Mouse (Mus musculus): ENCODE measurements around the gene Acvr1c. TPM values are rescaled to one million over a fixed set of nuclear protein-coding genes. Genes with fewer than 3 reads are reported as not detected.

Gene Acvr1c
- polyA plus RNA-seq, 1 experiment from 2014 or later: 0.71 TPM

- Histone ChIP-seq H3K27me3 (ENCODE audit: control insufficient read depth, insufficient read depth, low read length) (no peaks in the 10 kb centered on the region), H3K4me3 (ENCODE audit: low read depth, low read length) (peak overlapping the region; percentile 49), H3K9me3 (ENCODE audit: control insufficient read depth, low read depth, low read length) (no peaks in the 10 kb centered on the region), H3K4me2 (replicated peaks; ENCODE audit: low read depth, low read length) (peak overlapping the region; percentile 97), H3K36me3 (ENCODE audit: control insufficient read depth, insufficient read depth, low read length) (no peaks in the 10 kb centered on the region), H3K4me1 (ENCODE audit: control insufficient read depth, insufficient read depth, low read length) (peaks cover 5% of the 10 kb centered on the region; the same call in 1 of the 2 replicates), H3K9ac (replicated peaks; ENCODE audit: low read depth, low read length) (0 out of 2 replicates have a peak overlapping the region, but pooled peaks have one; percentile 18), H3K27ac (ENCODE audit: low read length) (no peak overlapping the region)
- 0 out of 2 replicates have a peak, but pooled peaks have one; percentile 34 for ATAC-seq (ENCODE audit: insufficient number of reproducible peaks, insufficient read depth, low FRiP score, low read depth)
- WGBS: 13% methylated on average over 3 of the region's 3 CpGs
Observed at GRCm38 (mm10) chr2:58358132-58358460, 401 bp upstream of the Acvr1c start.

GRCm38 (mm10) chr2:58357068-58357413, 654 bp downstream of the Acvr1c start:
- peak; percentile 68; the same call in 1 of the 2 replicates for ATAC-seq (ENCODE audit: insufficient number of reproducible peaks, insufficient read depth, low FRiP score, low read depth)
- 2% methylated on average over 7 of the region's 7 CpGs for WGBS
- H3K4me1 ChIP-seq (ENCODE audit: control insufficient read depth, insufficient read depth, low read length): peaks cover 5% of the 10 kb centered on the region; the same call in 1 of the 2 replicates
- no peak overlapping the region for H3K27ac ChIP-seq (ENCODE audit: low read length)
- peak overlapping the region; percentile 49 for H3K4me3 ChIP-seq (ENCODE audit: low read depth, low read length)
- H3K4me2 ChIP-seq (replicated peaks; ENCODE audit: low read depth, low read length): peak overlapping the region; percentile 97
- H3K36me3 ChIP-seq (ENCODE audit: control insufficient read depth, insufficient read depth, low read length): no peaks in the 10 kb centered on the region
- H3K9me3 ChIP-seq (ENCODE audit: control insufficient read depth, low read depth, low read length): no peaks in the 10 kb centered on the region
- H3K9ac ChIP-seq (replicated peaks; ENCODE audit: low read depth, low read length): no peak overlapping the region
- no peaks in the 10 kb centered on the region for H3K27me3 ChIP-seq (ENCODE audit: control insufficient read depth, insufficient read depth, low read length)

GRCm38 (mm10) chr2:58354389-58354788, 3.3 kb downstream of the Acvr1c start:
- no peaks in the 10 kb centered on the region for H3K36me3 ChIP-seq (ENCODE audit: control insufficient read depth, insufficient read depth, low read length)
- no peak for ATAC-seq (ENCODE audit: insufficient number of reproducible peaks, insufficient read depth, low FRiP score, low read depth)
- H3K9me3 ChIP-seq (ENCODE audit: control insufficient read depth, low read depth, low read length): no peaks in the 10 kb centered on the region
- H3K27me3 ChIP-seq (ENCODE audit: control insufficient read depth, insufficient read depth, low read length): no peaks in the 10 kb centered on the region
- no peak overlapping the region for H3K9ac ChIP-seq (replicated peaks; ENCODE audit: low read depth, low read length)
- H3K27ac ChIP-seq (ENCODE audit: low read length): no peak overlapping the region
- H3K4me3 ChIP-seq (ENCODE audit: low read depth, low read length): no peak overlapping the region
- 91% methylated on average over 3 of the region's 3 CpGs for WGBS
- peaks cover 5% of the 10 kb centered on the region; the same call in 1 of the 2 replicates for H3K4me1 ChIP-seq (ENCODE audit: control insufficient read depth, insufficient read depth, low read length)
- no peak overlapping the region for H3K4me2 ChIP-seq (replicated peaks; ENCODE audit: low read depth, low read length)

- no peak overlapping the region for H3K4me3 ChIP-seq (ENCODE audit: low read depth, low read length)
- peaks cover 5% of the 10 kb centered on the region; the same call in 1 of the 2 replicates for H3K4me1 ChIP-seq (ENCODE audit: control insufficient read depth, insufficient read depth, low read length)
- H3K27me3 ChIP-seq (ENCODE audit: control insufficient read depth, insufficient read depth, low read length): no peaks in the 10 kb centered on the region
- WGBS: 62% methylated on average over 5 of the region's 5 CpGs
- no peak for ATAC-seq (ENCODE audit: insufficient number of reproducible peaks, insufficient read depth, low FRiP score, low read depth)
- H3K27ac ChIP-seq (ENCODE audit: low read length): no peak overlapping the region
- no peak overlapping the region for H3K4me2 ChIP-seq (replicated peaks; ENCODE audit: low read depth, low read length)
- H3K9me3 ChIP-seq (ENCODE audit: control insufficient read depth, low read depth, low read length): no peaks in the 10 kb centered on the region
- no peaks in the 10 kb centered on the region for H3K36me3 ChIP-seq (ENCODE audit: control insufficient read depth, insufficient read depth, low read length)
- H3K9ac ChIP-seq (replicated peaks; ENCODE audit: low read depth, low read length): no peak overlapping the region
Observed at GRCm38 (mm10) chr2:58352846-58353245, 4.8 kb downstream of the Acvr1c start.

- Histone ChIP-seq H3K27ac (ENCODE audit: low read length) (no peak overlapping the region), H3K36me3 (ENCODE audit: control insufficient read depth, insufficient read depth, low read length) (no peaks in the 10 kb centered on the region), H3K4me2 (replicated peaks; ENCODE audit: low read depth, low read length) (no peak overlapping the region), H3K9me3 (ENCODE audit: control insufficient read depth, low read depth, low read length) (no peaks in the 10 kb centered on the region), H3K27me3 (ENCODE audit: control insufficient read depth, insufficient read depth, low read length) (no peaks in the 10 kb centered on the region), H3K4me3 (ENCODE audit: low read depth, low read length) (no peak overlapping the region), H3K9ac (replicated peaks; ENCODE audit: low read depth, low read length) (no peak overlapping the region), H3K4me1 (ENCODE audit: control insufficient read depth, insufficient read depth, low read length) (no peaks in the 10 kb centered on the region)
- ATAC-seq (ENCODE audit: insufficient number of reproducible peaks, insufficient read depth, low FRiP score, low read depth): no peak
- WGBS: 82% methylated on average over 2 of the region's 2 CpGs
Observed at GRCm38 (mm10) chr2:58350657-58351056, 7.0 kb downstream of the Acvr1c start.

GRCm38 (mm10) chr2:58336730-58337129, 21.0 kb downstream of the Acvr1c start:
- ATAC-seq (ENCODE audit: insufficient number of reproducible peaks, insufficient read depth, low FRiP score, low read depth): no peak

GRCm38 (mm10) chr2:58329589-58329988, 28.1 kb downstream of the Acvr1c start:
- ATAC-seq (ENCODE audit: insufficient number of reproducible peaks, insufficient read depth, low FRiP score, low read depth): no peak
- 80% methylated on average over 5 of the region's 5 CpGs for WGBS
- no peak overlapping the region for H3K4me3 ChIP-seq (ENCODE audit: low read depth, low read length)

More at GRCm38 (mm10) chr2:58336730-58337129, 21.0 kb downstream of the Acvr1c start:
- H3K4me1 ChIP-seq (ENCODE audit: control insufficient read depth, insufficient read depth, low read length): no peaks in the 10 kb centered on the region
- H3K4me2 ChIP-seq (replicated peaks; ENCODE audit: low read depth, low read length): no peak overlapping the region
- H3K9me3 ChIP-seq (ENCODE audit: control insufficient read depth, low read depth, low read length): no peaks in the 10 kb centered on the region
- H3K36me3 ChIP-seq (ENCODE audit: control insufficient read depth, insufficient read depth, low read length): no peaks in the 10 kb centered on the region
- no peak overlapping the region for H3K4me3 ChIP-seq (ENCODE audit: low read depth, low read length)
- no peak overlapping the region for H3K27ac ChIP-seq (ENCODE audit: low read length)
- WGBS: 51% methylated on average over 5 of the region's 5 CpGs
- H3K27me3 ChIP-seq (ENCODE audit: control insufficient read depth, insufficient read depth, low read length): no peaks in the 10 kb centered on the region
- no peak overlapping the region for H3K9ac ChIP-seq (replicated peaks; ENCODE audit: low read depth, low read length)

GRCm38 (mm10) chr2:58324118-58324901, 33.4 kb downstream of the Acvr1c start:
- no peaks in the 10 kb centered on the region for H3K36me3 ChIP-seq (ENCODE audit: control insufficient read depth, insufficient read depth, low read length)
- H3K4me2 ChIP-seq (replicated peaks; ENCODE audit: low read depth, low read length): peak overlapping the region; percentile 64
- 0 out of 2 replicates have a peak overlapping the region, but pooled peaks have one; percentile 11 for H3K9ac ChIP-seq (replicated peaks; ENCODE audit: low read depth, low read length)
- no peaks in the 10 kb centered on the region for H3K4me1 ChIP-seq (ENCODE audit: control insufficient read depth, insufficient read depth, low read length)
- ATAC-seq (ENCODE audit: insufficient number of reproducible peaks, insufficient read depth, low FRiP score, low read depth): peak; percentile 75
- peak overlapping the region; percentile 31 for H3K4me3 ChIP-seq (ENCODE audit: low read depth, low read length)
- no peaks in the 10 kb centered on the region for H3K27me3 ChIP-seq (ENCODE audit: control insufficient read depth, insufficient read depth, low read length)
- H3K27ac ChIP-seq (ENCODE audit: low read length): no peak overlapping the region
- WGBS: 19% methylated on average over 23 of the region's 23 CpGs
- no peaks in the 10 kb centered on the region for H3K9me3 ChIP-seq (ENCODE audit: control insufficient read depth, low read depth, low read length)

More at GRCm38 (mm10) chr2:58329589-58329988, 28.1 kb downstream of the Acvr1c start:
- Histone ChIP-seq H3K36me3 (ENCODE audit: control insufficient read depth, insufficient read depth, low read length) (no peaks in the 10 kb centered on the region), H3K4me1 (ENCODE audit: control insufficient read depth, insufficient read depth, low read length) (no peaks in the 10 kb centered on the region), H3K4me2 (replicated peaks; ENCODE audit: low read depth, low read length) (no peak overlapping the region), H3K27me3 (ENCODE audit: control insufficient read depth, insufficient read depth, low read length) (no peaks in the 10 kb centered on the region), H3K27ac (ENCODE audit: low read length) (no peak overlapping the region), H3K9ac (replicated peaks; ENCODE audit: low read depth, low read length) (no peak overlapping the region), H3K9me3 (ENCODE audit: control insufficient read depth, low read depth, low read length) (no peaks in the 10 kb centered on the region)
